Mouse (Mus musculus): Measurements from ENCODE around the gene Ahr. TPM values are rescaled to one million over a fixed set of nuclear protein-coding genes. Genes with fewer than 3 reads are reported as not detected.
A peak's percentile ranks its signal among the peaks of the same experiment; 100 is the strongest.

Gene Ahr
- 1 to 10 TPM; 6.4 to 7.0 TPM for total RNA-seq (2021)
- long read RNA-seq, full-length matches to known transcripts: 15 of 19 reads
- long read RNA-seq, partial matches to known transcripts: 2 of 19 reads
- long read RNA-seq, other reads (novel, unspliced or antisense): 2 of 19 reads

GRCm38 (mm10) chr12:35534754-35535236 lies at the start of gene Ahr:
Gene Ahr, minus strand, starts transcription at chr12:35535038.
- DNase-seq (ENCODE audit: low spot score in 2 of 2): peak; percentile 80 to 86

- DNase-seq (ENCODE audit: low spot score in 2 of 2): peak; percentile 18 to 59
Measured at GRCm38 (mm10) chr12:35578826-35579225, 44.0 kb upstream of the Ahr start.

- DNase-seq (ENCODE audit: low spot score in 2 of 2): no peak
Measured at GRCm38 (mm10) chr12:35576107-35576506, 41.3 kb upstream of the Ahr start.

- DNase-seq (ENCODE audit: low spot score in 2 of 2): no peak
Measured at GRCm38 (mm10) chr12:35573713-35574112, 38.9 kb upstream of the Ahr start.

GRCm38 (mm10) chr12:35562826-35563225 lies 28.0 kb upstream of the Ahr start:
- DNase-seq (ENCODE audit: low spot score in 2 of 2): no peak

GRCm38 (mm10) chr12:35558868-35559267 lies 24.0 kb upstream of the Ahr start:
- DNase-seq (ENCODE audit: low spot score in 2 of 2): no peak

- DNase-seq (ENCODE audit: low spot score in 2 of 2): no peak
Measured at GRCm38 (mm10) chr12:35555925-35556324, 21.1 kb upstream of the Ahr start.

- no peak for DNase-seq (ENCODE audit: low spot score in 2 of 2)
Measured at GRCm38 (mm10) chr12:35554309-35554708, 19.5 kb upstream of the Ahr start.

- no peak for DNase-seq (ENCODE audit: low spot score in 2 of 2)
Measured at GRCm38 (mm10) chr12:35553174-35553573, 18.3 kb upstream of the Ahr start.

GRCm38 (mm10) chr12:35550299-35550698 lies 15.5 kb upstream of the Ahr start:
- DNase-seq (ENCODE audit: low spot score in 2 of 2): no peak

- DNase-seq (ENCODE audit: low spot score in 2 of 2): no peak
Measured at GRCm38 (mm10) chr12:35542836-35543235, 8.0 kb upstream of the Ahr start.

- no peak for DNase-seq (ENCODE audit: low spot score in 2 of 2)
Measured at GRCm38 (mm10) chr12:35538843-35539242, 4.0 kb upstream of the Ahr start.

GRCm38 (mm10) chr12:35534114-35534753 lies 604 bp downstream of the Ahr start:
- DNase-seq (ENCODE audit: low spot score in 2 of 2): peak in 1 of 2 experiments; percentile 24

GRCm38 (mm10) chr12:35533748-35534113 lies 1.1 kb downstream of the Ahr start:
- no peak for DNase-seq (ENCODE audit: low spot score in 2 of 2)

GRCm38 (mm10) chr12:35533133-35533532 lies 1.7 kb downstream of the Ahr start:
- no peak for DNase-seq (ENCODE audit: low spot score in 2 of 2)

- peak; percentile 52 to 88 for DNase-seq (ENCODE audit: low spot score in 2 of 2)
Measured at GRCm38 (mm10) chr12:35532151-35532550, 2.7 kb downstream of the Ahr start.

GRCm38 (mm10) chr12:35530587-35530986 lies 4.3 kb downstream of the Ahr start:
- DNase-seq (ENCODE audit: low spot score in 2 of 2): no peak

- DNase-seq (ENCODE audit: low spot score in 2 of 2): no peak
Measured at GRCm38 (mm10) chr12:35527429-35527828, 7.4 kb downstream of the Ahr start.

- no peak for DNase-seq (ENCODE audit: low spot score in 2 of 2)
Measured at GRCm38 (mm10) chr12:35522585-35523103, 12.2 kb downstream of the Ahr start.

- DNase-seq (ENCODE audit: low spot score in 2 of 2): no peak
Measured at GRCm38 (mm10) chr12:35515621-35516020, 19.2 kb downstream of the Ahr start.

- no peak for DNase-seq (ENCODE audit: low spot score in 2 of 2)
Measured at GRCm38 (mm10) chr12:35514671-35515070, 20.2 kb downstream of the Ahr start.

- no peak for DNase-seq (ENCODE audit: low spot score in 2 of 2)
Measured at GRCm38 (mm10) chr12:35510711-35511110, 24.1 kb downstream of the Ahr start.

- no peak for DNase-seq (ENCODE audit: low spot score in 2 of 2)
Measured at GRCm38 (mm10) chr12:35506383-35506782, 28.5 kb downstream of the Ahr start.
